In genomic region chr9:98439091-98439490, GRCm38 (mm10) we compare ENCODE assay signal across 26 mouse cellular contexts. TPM values are rescaled to one million over a fixed set of nuclear protein-coding genes. Genes with fewer than 3 reads are reported as not detected.
A peak's percentile ranks its signal among the peaks of the same experiment; 100 is the strongest.
DNase-seq lines count a peak whose midpoint lies in the region; TF ChIP-seq lines count a peak whose summit lies in the region.
"Had no signal": no experiment of that assay in that cellular context is flagged by ENCODE, and none has a peak within 500 bp of the region (broad histone marks: within the 10 kb centered on the region; RNA-seq: fewer than 3 reads in every experiment).

No protein-coding gene starts in this region.

- no peak overlapping the region for H3K4me2 ChIP-seq in CH12.LX (ENCODE audit: insufficient read depth, low read depth, poor library complexity, severe bottlenecking)
- H3K4me2 ChIP-seq: embryonic facial prominence, embryonic 13.5 days; embryonic facial prominence, embryonic 15.5 days; forebrain, embryonic 12.5 days had no signal

- H3K27ac ChIP-seq in CH12.LX (ENCODE audit: insufficient read depth, low read depth), result no peak overlapping the region
- H3K27ac ChIP-seq in ES-E14 (ENCODE audit: insufficient read depth, low read depth, low read length, poor library complexity, severe bottlenecking), result no peak overlapping the region
- no peak overlapping the region for H3K27ac ChIP-seq in heart, adult 2 months
- H3K27ac ChIP-seq: embryonic facial prominence, embryonic 13.5 days; embryonic facial prominence, embryonic 15.5 days; forebrain, embryonic 10.5 days; forebrain, embryonic 12.5 days had no signal

- peaks cover 2% of the 10 kb centered on the region for H3K27me3 ChIP-seq in CH12.LX (replicated peaks)
- H3K27me3 ChIP-seq in heart, adult 2 months (ENCODE audit: control insufficient read depth, insufficient read depth, low read length), result no peaks in the 10 kb centered on the region
- H3K27me3 ChIP-seq: embryonic facial prominence, embryonic 13.5 days; embryonic facial prominence, embryonic 15.5 days; Patski had no signal

- no peak overlapping the region for H3K9ac ChIP-seq in CH12.LX (ENCODE audit: insufficient read depth, low read depth)
- no peak overlapping the region for H3K9ac ChIP-seq in ES-E14 (ENCODE audit: insufficient read depth, low read depth, low read length, poor library complexity, severe bottlenecking)
- H3K9ac ChIP-seq in heart, adult 2 months (ENCODE audit: low read depth, low read length), result no peak overlapping the region
- H3K9ac ChIP-seq: embryonic facial prominence, embryonic 13.5 days; embryonic facial prominence, embryonic 15.5 days; forebrain, embryonic 12.5 days had no signal

- no peak for TF ChIP-seq POLR2A in CH12.LX (IDR thresholded peaks at IDR 0.05; ENCODE audit: low read depth, low read length)
- no peak for TF ChIP-seq POLR2A in heart, adult 2 months (IDR thresholded peaks at IDR 0.05; ENCODE audit: insufficient read depth, low read depth, low read length)

- H3K4me3 ChIP-seq in CH12.LX (replicated peaks in 1 of 3; ENCODE audit: low read depth in 2 of 3, low read length in 2 of 3, poor library complexity in 1 of 3) (no peak overlapping the region), ES-E14 (ENCODE audit: insufficient read depth in 1 of 2, low read depth in 1 of 2, low read length in 2 of 2, poor library complexity in 1 of 2, severe bottlenecking in 1 of 2) (no peak overlapping the region)
- no peak overlapping the region for H3K4me3 ChIP-seq in heart, adult 2 months
- H3K4me3 ChIP-seq: embryonic facial prominence, embryonic 13.5 days; embryonic facial prominence, embryonic 15.5 days; erythroblast, embryonic 14.5 days; forebrain, embryonic 10.5 days; forebrain, embryonic 12.5 days had no signal

- no peaks in the 10 kb centered on the region for H3K79me2 ChIP-seq in CH12.LX (replicated peaks; ENCODE audit: control insufficient read depth, extremely low read depth, insufficient read depth, poor library complexity, severe bottlenecking)
- no peaks in the 10 kb centered on the region for H3K79me2 ChIP-seq in heart, adult 2 months (replicated peaks; ENCODE audit: control insufficient read depth, insufficient read depth, low read length)

- intact Hi-C loops in heart, adult 2 months (cut with DNase I), result no loop called here

- DNase-seq in CH12.LX (ENCODE audit: extremely low read depth) (no peak), ES-E14 (ENCODE audit: low read depth, low spot score) (no peak)
- peak; percentile 61 for DNase-seq in retina, embryonic 14.5 days (ENCODE audit: low spot score)
- DNase-seq in cerebellum, postnatal 14 days, result no peak
- DNase-seq in gastrocnemius, adult 18-20 months (ENCODE audit: low spot score), result no peak
- DNase-seq in heart, adult 2 months, result no peak
- DNase-seq: adrenal gland, adult 8-10 months; adrenal gland, postnatal 14 days; adrenal gland, postnatal 36 days; cerebellum, adult 11-12 months; cerebellum, adult 2 months; cerebellum, adult 9-10 months; cerebellum, postnatal 10 days; cerebellum, postnatal 36 days; embryo, embryonic 11 days had no signal

- peaks cover 5 to 24% of the 10 kb centered on the region in 2 experiments for H3K4me1 ChIP-seq in CH12.LX (ENCODE audit: control insufficient read depth in 1 of 2, insufficient read depth in 2 of 2)
- no peaks in the 10 kb centered on the region; a peak in 1 of 4 replicates for H3K4me1 ChIP-seq in ES-E14 (ENCODE audit: control insufficient read depth in 2 of 2, insufficient read depth in 2 of 2, low read length in 2 of 2, poor library complexity in 1 of 2)
- H3K4me1 ChIP-seq in heart, adult 2 months (ENCODE audit: control insufficient read depth, insufficient read depth, low read length), result no peaks in the 10 kb centered on the region; the same call in 1 of the 2 replicates
- H3K4me1 ChIP-seq: embryonic facial prominence, embryonic 15.5 days; forebrain, embryonic 12.5 days had no signal

- TF ChIP-seq EP300 in CH12.LX (IDR thresholded peaks at IDR 0.05; ENCODE audit: low read length), result no peak
- no peak for TF ChIP-seq EP300 in heart, adult 2 months (IDR thresholded peaks at IDR 0.05; ENCODE audit: insufficient read depth, low read depth, low read length)

- TF ChIP-seq RAD21 in CH12.LX (IDR thresholded peaks at IDR 0.05; ENCODE audit: low read depth, low read length), result no peak

- H3K36me3 ChIP-seq in CH12.LX (replicated peaks in 1 of 2; ENCODE audit: control insufficient read depth in 1 of 2, insufficient read depth in 1 of 2, low read length in 1 of 2) (no peaks in the 10 kb centered on the region), ES-E14 (ENCODE audit: control insufficient read depth, insufficient read depth, low read length, poor library complexity, severe bottlenecking) (no peaks in the 10 kb centered on the region)
- no peaks in the 10 kb centered on the region for H3K36me3 ChIP-seq in heart, adult 2 months (ENCODE audit: control insufficient read depth, insufficient read depth, low read length)
- H3K36me3 ChIP-seq: embryonic facial prominence, embryonic 15.5 days; forebrain, embryonic 10.5 days; forebrain, embryonic 12.5 days had no signal

- no peak for TF ChIP-seq CTCF in CH12.LX (conservative IDR thresholded peaks at IDR 0.05 in 1 of 2, IDR thresholded peaks at IDR 0.05 in 1 of 2; ENCODE audit: low read depth in 2 of 2, low read length in 2 of 2)
- no peak for TF ChIP-seq CTCF in heart, adult 2 months (IDR thresholded peaks at IDR 0.05)

- 71% methylated on average over 3 of the region's 3 CpGs for WGBS in heart, adult 2 months

- in situ Hi-C loops in CH12.LX (cut with MboI; ENCODE audit: low pct_ligation_motif_present, low pct_unique_long_range_greater_than_20kb, low sequenced_read_pairs) (no loop called here), ES-E14 (cut with MboI; ENCODE audit: low sequenced_read_pairs in 2 of 2, unreplicated experiment in 2 of 2) (no loop called here)

- dilution Hi-C loops in CH12.LX (cut with MboI; ENCODE audit: extremely low pct_ligation_motif_present, extremely low pct_unique_long_range_greater_than_20kb, low sequenced_read_pairs), result no loop called here

- H3K9me3 ChIP-seq in CH12.LX (replicated peaks; ENCODE audit: low read length) (no peaks in the 10 kb centered on the region), ES-E14 (ENCODE audit: control insufficient read depth, insufficient read depth, low read depth, low read length) (no peaks in the 10 kb centered on the region)
- H3K9me3 ChIP-seq: embryonic facial prominence, embryonic 13.5 days; embryonic facial prominence, embryonic 15.5 days; forebrain, embryonic 10.5 days; forebrain, embryonic 12.5 days had no signal

TF ChIP-seq in CH12.LX, 34 proteins besides CTCF, POLR2A, EP300 and RAD21:
- TF ChIP-seq MAFK (IDR thresholded peaks at IDR 0.05; ENCODE audit: insufficient replicate concordance, low read length) (0 out of 2 replicates have a peak, but pooled peaks have one; percentile 9), MAZ (IDR thresholded peaks at IDR 0.05; ENCODE audit: low read depth, low read length) (no peak)

TF ChIP-seq in ES-E14, 5 proteins besides CTCF, POLR2A, EP300 and RAD21:
- no peak for TF ChIP-seq ZNF384 (IDR thresholded peaks at IDR 0.05; ENCODE audit: low read depth, low read length)
- TF ChIP-seq MAFK (IDR thresholded peaks at IDR 0.05; ENCODE audit: insufficient read depth, low read depth, low read length), result 0 out of 2 replicates have a peak, but pooled peaks have one; percentile 26
- TF ChIP-seq ZC3H11A (IDR thresholded peaks at IDR 0.05; ENCODE audit: borderline replicate concordance, low read depth, low read length), result no peak
- TF ChIP-seq HCFC1 (IDR thresholded peaks at IDR 0.05; ENCODE audit: borderline replicate concordance, insufficient read depth, low read length), result no peak
- no peak for TF ChIP-seq CHD2 (IDR thresholded peaks at IDR 0.05; ENCODE audit: low read depth, low read length)
TF ChIP-seq in ES-E14: peak in this region for 1.

RNA-seq across cellular contexts. Expression of gene Rbp1, which starts 16.3 kb away (rescaled TPM):
- total RNA-seq in CH12.LX (2012; rRNA removed), result 0.04 TPM in 1 of 2 replicates, not detected in the other
- total RNA-seq in CH12.LX (2014; rRNA removed), result not detected in 2 replicates
- 0.12 TPM in 1 of 2 replicates, not detected in the other for polyA plus RNA-seq in CH12.LX (2012; ENCODE audit: insufficient read length, low read depth)
- total RNA-seq in ES-E14 (2012; rRNA removed), result 7.0 and 11.5 TPM in 2 replicates
- total RNA-seq in gastrocnemius, adult 18-20 months (2021), result 1 to 10 TPM; 1.4 TPM
- 1 to 10 TPM; 7.4 to 7.9 TPM for total RNA-seq in heart, adult 2 months (2021)
- polyA plus RNA-seq in heart, adult 2 months (2012; rRNA removed), result 6.3 and 11.5 TPM in 2 replicates

RNA-seq across cellular contexts. Expression of gene Rbp2, which starts 46.8 kb away (rescaled TPM):
- total RNA-seq in CH12.LX (2012; rRNA removed), result 1.8 and 2.3 TPM in 2 replicates
- total RNA-seq in CH12.LX (2014; rRNA removed), result 1.1 and 1.9 TPM in 2 replicates
- 1.7 TPM in 2 replicates for polyA plus RNA-seq in CH12.LX (2012; ENCODE audit: insufficient read length, low read depth)
- total RNA-seq in ES-E14 (2012; rRNA removed), result not detected in 2 replicates
- not detected for total RNA-seq in gastrocnemius, adult 18-20 months (2021)
- under 1 TPM in 1 of 2 experiments, not detected in 1; 0.44 TPM for total RNA-seq in heart, adult 2 months (2021)
- polyA plus RNA-seq in heart, adult 2 months (2012; rRNA removed), result not detected in 2 replicates
- total RNA-seq: adrenal gland, adult 18-20 months; adrenal gland, adult 8-10 months; adrenal gland, postnatal 14 days; adrenal gland, postnatal 36 days; common myeloid progenitor, adult 5-6 weeks; MEL had no signal
- polyA plus RNA-seq: activated CD4-positive, CD25-positive, alpha-beta regulatory T cell, adult 4 months; cerebellum, adult 2 months; erythroblast, embryonic 14.5 days; forebrain, embryonic 12.5 days; forebrain, embryonic 16.5 days; Patski had no signal
